Mouse (Mus musculus): Measurements from ENCODE around the gene H2al1h.
"Not testable (repeated sequence)": the region's sequence is repeated elsewhere in the genome, so short reads cannot be mapped to it uniquely, and the experiment has no call there.

Gene H2al1h

GRCm38 (mm10) chrX:11321192-11321591 lies at the start of gene H2al1h:
TSS of gene H2al1h (plus strand) at chrX:11321492.
- not testable (repeated sequence) for DNase-seq

GRCm38 (mm10) chrX:11273190-11273589 lies 48.1 kb upstream of the H2al1h start:
- DNase-seq = no peak

DNA sequence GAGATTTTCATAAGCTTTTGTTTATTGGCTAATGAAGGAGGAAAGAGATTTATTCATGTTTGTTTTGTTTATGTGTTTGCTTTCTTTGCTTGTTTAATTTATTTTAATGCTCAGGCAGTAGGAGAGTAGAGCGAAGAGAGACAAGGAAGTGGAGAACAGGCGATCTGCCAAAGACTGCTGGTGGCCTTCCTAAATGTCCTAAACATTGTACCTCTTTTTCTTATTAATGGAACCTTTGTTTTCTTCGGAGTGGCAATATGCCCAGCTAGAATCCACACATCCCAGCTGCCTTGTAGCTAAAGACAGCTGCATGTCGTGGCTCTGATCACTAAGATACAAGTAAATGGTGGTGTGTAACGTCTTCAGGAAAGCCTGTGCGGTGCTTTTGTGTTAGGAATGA lies 44.2 kb upstream of the H2al1h start:
- no peak for DNase-seq

GRCm38 (mm10) chrX:11280741-11281140 lies 40.6 kb upstream of the H2al1h start:
- no peak for DNase-seq

DNA sequence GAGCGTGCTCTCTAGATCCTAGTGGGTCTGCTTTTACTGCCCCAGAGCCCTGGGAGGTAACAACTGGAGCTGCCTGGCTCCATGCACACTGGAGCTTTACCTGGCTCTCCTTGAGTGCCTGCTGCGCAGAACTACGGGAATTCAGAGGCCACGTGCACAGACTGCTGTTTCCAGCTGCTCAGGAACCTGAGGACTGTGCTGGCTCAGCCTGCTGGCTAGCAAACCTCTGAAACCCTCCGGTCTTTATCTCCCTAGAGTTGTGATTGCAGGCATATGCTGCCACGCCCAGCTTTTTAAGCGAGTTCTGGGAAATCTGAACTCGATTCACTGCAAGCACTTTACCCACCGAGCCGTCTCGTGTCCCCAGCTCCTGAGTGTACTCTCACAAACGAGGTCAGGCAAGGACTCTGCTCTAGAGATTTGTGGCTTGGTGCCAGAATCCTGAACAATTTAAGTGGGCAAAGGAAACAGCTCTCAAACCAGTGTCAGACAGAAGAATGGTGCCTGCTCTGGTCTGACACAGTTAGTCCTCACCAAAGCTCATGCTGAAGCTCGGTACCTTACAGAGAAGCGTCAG lies 32.9 kb upstream of the H2al1h start:
- DNase-seq = no peak

DNA sequence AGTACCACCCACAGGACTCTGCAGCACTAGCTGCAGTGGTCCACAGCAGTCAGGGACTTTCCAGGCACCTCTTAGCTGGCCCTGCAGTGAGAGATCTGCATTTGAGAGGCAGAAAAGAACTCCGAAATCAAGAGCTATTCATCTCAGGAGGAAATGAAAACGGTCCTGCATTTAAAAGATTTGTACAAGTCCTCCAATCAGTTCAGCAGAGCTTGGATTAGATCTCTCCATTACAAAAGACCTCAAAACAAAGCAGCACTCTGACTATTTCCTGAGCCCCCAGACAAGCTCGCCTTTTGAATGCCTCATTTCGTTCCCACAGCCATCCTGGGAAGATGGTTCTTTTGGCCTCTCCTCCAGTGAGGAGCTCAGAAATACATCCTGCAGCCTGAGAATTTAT lies 32.0 kb upstream of the H2al1h start:
- DNase-seq = no peak

GRCm38 (mm10) chrX:11298957-11299356 lies 22.3 kb upstream of the H2al1h start, which contains the start of gene H2al1a:
TSS of gene H2al1a (plus strand) at chrX:11299257.
- not testable (repeated sequence) for DNase-seq

DNA sequence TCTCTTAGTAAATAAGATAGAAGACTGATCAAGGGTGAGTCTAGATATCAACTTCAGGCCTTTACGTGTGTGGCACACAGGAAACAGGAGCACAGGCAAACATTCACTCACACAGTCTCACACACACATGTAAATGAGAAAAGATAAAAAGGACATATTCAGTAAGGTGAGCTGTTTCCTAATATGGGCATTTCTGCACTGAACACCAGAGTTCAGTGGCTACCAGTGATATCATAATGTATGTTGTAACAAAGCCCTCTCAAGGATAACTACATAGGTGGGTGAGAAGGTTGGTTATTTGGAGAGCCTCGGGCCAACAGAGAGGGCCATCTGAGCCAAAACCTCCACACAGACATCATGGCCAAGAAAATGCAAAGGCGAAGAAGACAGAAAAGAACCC lies 19.2 kb upstream of the H2al1h start, which contains the start of gene H2al1b:
Gene H2al1b (plus strand): TSS at position 301 of the 400 bp plus-strand sequence.
- DNase-seq = not testable (repeated sequence)

DNA sequence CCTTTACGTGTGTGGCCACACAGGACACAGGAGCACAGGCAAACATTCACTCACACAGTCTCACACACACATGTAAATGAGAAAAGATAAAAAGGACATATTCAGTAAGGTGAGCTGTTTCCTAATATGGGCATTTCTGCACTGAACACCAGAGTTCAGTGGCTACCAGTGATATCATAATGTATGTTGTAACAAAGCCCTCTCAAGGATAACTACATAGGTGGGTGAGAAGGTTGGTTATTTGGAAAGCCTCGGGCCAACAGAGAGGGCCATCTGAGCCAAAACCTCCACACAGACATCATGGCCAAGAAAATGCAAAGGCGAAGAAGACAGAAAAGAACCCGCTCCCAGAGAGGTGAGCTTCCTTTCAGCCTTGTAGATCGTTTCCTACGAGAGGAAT lies 15.9 kb upstream of the H2al1h start, which contains the start of gene H2al1c:
Gene H2al1c (plus strand): TSS at position 301 of the 400 bp plus-strand sequence.
- DNase-seq = not testable (repeated sequence)

DNA sequence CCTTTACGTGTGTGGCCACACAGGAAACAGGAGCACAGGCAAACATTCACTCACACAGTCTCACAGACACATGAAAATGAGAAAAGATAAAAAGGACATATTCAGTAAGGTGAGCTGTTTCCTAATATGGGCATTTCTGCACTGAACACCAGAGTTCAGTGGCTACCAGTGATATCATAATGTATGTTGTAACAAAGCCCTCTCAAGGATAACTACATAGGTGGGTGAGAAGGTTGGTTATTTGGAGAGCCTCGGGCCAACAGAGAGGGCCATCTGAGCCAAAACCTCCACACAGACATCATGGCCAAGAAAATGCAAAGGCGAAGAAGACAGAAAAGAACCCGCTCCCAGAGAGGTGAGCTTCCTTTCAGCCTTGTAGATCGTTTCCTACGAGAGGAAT lies 12.8 kb upstream of the H2al1h start, which contains the start of gene H2al1d:
Gene H2al1d (plus strand): TSS at position 301 of the 400 bp plus-strand sequence.
- DNase-seq = not testable (repeated sequence)

GRCm38 (mm10) chrX:11311634-11312033 lies 9.7 kb upstream of the H2al1h start, which contains the start of gene H2al1e:
TSS of gene H2al1e (plus strand) at chrX:11311934.
- DNase-seq = not testable (repeated sequence)

DNA sequence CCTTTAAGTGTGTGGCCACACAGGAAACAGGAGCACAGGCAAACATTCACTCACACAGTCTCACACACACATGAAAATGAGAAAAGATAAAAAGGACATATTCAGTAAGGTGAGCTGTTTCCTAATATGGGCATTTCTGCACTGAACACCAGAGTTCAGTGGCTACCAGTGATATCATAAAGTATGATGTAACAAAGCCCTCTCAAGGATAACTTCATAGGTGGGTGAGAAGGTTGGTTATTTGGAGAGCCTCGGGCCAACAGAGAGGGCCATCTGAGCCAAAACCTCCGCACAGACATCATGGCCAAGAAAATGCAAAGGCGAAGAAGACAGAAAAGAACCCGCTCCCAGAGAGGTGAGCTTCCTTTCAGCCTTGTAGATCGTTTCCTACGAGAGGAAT lies 6.4 kb upstream of the H2al1h start, which contains the start of gene H2al1f:
Gene H2al1f (plus strand): TSS at position 301 of the 400 bp plus-strand sequence.
- not testable (repeated sequence) for DNase-seq

- not testable (repeated sequence) for DNase-seq
Observed at GRCm38 (mm10) chrX:11317956-11318355, 3.3 kb upstream of the H2al1h start, which contains the start of gene H2al1g. TSS of gene H2al1g (plus strand) at chrX:11318256.

DNA sequence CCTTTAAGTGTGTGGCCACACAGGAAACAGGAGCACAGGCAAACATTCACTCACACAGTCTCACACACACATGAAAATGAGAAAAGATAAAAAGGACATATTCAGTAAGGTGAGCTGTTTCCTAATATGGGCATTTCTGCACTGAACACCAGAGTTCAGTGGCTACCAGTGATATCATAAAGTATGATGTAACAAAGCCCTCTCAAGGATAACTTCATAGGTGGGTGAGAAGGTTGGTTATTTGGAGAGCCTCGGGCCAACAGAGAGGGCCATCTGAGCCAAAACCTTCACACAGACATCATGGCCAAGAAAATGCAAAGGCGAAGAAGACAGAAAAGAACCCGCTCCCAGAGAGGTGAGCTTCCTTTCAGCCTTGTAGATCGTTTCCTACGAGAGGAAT lies 3.1 kb downstream of the H2al1h start, which contains the start of gene H2al1i:
Gene H2al1i (plus strand): TSS at position 301 of the 400 bp plus-strand sequence.
- DNase-seq = not testable (repeated sequence)

DNA sequence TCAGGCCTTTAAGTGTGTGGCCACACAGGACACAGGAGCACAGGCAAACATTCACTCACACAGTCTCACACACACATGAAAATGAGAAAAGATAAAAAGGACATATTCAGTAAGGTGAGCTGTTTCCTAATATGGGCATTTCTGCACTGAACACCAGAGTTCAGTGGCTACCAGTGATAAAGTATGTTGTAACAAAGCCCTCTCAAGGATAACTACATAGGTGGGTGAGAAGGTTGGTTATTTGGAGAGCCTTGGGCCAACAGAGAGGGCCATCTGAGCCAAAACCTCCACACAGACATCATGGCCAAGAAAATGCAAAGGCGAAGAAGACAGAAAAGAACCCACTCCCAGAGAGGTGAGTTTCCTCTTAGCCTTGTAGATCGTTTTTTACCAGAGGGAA lies 6.2 kb downstream of the H2al1h start, which contains the start of gene H2al1j:
Gene H2al1j (plus strand): TSS at position 301 of the 400 bp plus-strand sequence.
- not testable (repeated sequence) for DNase-seq

DNA sequence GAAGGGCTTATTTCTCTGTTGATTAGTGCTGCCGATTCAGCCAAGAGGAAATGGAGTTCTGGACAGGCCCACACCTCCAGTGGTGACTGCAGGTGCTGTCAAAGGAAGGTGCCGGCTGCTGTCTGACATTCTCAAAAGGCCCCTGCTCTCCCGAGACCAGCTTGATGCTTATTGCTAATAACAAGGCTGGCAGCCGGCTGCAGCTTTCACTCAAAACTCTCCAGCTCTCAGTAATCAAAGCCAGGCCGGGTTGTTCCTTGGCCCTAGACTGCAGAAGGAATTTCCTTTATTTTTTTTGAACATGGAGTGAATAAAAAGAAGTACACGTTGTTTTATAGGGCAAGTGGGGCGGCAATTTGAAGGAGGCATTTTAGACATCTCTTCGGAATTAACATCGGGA lies 24.5 kb downstream of the H2al1h start:
- no peak for DNase-seq

DNA sequence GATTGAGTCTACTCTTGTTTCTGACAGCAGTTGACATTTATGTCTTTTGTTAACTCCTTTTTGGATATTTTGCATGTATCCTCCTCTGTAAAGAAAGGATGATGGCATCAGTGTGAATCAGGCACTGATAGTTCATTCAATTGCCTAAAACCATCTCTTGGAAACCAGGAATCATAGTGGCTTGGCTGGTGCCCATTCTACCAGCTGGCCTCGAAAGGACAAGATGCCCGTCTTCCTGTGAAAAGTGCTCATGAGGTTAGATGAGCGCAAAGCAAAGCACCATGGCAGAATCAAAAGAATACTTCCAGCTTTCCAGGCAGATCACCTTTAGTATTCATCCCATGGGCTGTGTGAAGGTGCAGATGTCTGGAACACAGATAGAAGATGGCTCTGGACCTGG lies 25.5 kb downstream of the H2al1h start:
- DNase-seq = no peak

DNA sequence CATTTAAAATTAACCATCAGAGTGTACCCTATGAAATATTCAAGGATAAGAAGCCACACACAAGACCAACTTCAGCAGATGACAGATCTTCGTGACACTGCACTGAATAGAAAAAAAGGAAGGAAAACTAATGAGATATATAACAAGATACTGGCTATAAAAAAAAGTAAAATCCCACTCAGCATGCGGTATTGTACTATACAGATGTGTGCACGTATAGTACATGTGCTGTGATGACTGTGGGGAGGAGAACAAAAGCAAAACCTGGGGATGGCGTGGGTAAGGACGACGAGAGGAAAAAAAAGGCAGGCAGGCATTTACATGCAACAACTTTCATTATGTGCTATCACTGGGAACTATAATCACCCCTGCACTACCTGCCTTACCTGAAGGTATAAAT lies 39.5 kb downstream of the H2al1h start:
- DNase-seq = no peak

DNA sequence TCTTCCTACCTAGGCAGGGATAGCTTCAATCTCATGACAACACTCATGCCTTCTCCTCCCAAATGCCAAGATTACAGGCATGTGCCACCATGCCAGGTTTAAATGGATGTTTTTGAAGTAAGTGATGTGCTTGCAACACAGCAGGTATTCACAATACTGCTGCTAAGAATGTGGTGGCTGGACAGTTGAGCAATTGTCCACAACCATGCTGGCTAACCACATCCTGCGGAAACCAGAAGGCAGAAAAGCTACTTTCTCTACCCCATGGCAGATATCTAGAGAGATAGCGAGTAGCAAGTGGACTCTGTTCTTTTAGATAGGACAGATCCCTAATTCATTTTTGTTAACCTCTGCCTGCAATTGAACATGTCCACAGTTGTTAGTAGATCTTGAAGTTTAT lies 40.0 kb downstream of the H2al1h start:
- no peak for DNase-seq

GRCm38 (mm10) chrX:11363890-11364289 lies 42.6 kb downstream of the H2al1h start:
- no peak for DNase-seq

- DNase-seq = no peak
Observed at GRCm38 (mm10) chrX:11365151-11365550, 43.9 kb downstream of the H2al1h start.

All from right cerebral cortex, postnatal 4 days (tissue).